Mouse (Mus musculus) erythroblast, embryonic 14.5 days (primary cell): ENCODE data around the gene Lifr. TPM values are rescaled to one million over a fixed set of nuclear protein-coding genes. Genes with fewer than 3 reads are reported as not detected.

Experiments
- H3K27me3 ChIP-seq: 2 replicates; pipeline ENCODE4 v1.6.1; 2012; ENCODE audit warnings: inconsistent platforms; ENCODE audit not compliant: control insufficient read depth
- H3K36me3 ChIP-seq: 2 replicates; pipeline ENCODE4 v1.6.1; 2012; ENCODE audit warnings: mild to moderate bottlenecking, inconsistent platforms; ENCODE audit not compliant: control insufficient read depth
- H3K4me1 ChIP-seq: 2 replicates; pipeline ENCODE4 v1.6.1; 2012; ENCODE audit warnings: inconsistent platforms; ENCODE audit not compliant: control insufficient read depth
- H3K4me3 ChIP-seq: replicated peaks from 2 replicates; pipeline ENCODE3; 2012; ENCODE audit warnings: moderate library complexity, mild to moderate bottlenecking, inconsistent platforms
- H3K9me3 ChIP-seq: 2 replicates; pipeline ENCODE4 v1.6.1; 2012; ENCODE audit warnings: low read length, inconsistent platforms, mixed read lengths; ENCODE audit not compliant: control insufficient read depth
- GATA1 ChIP-seq: IDR thresholded peaks from 2 replicates; pipeline ENCODE4 v1.6.1; 2012; ENCODE audit warnings: low read length, inconsistent platforms, mixed read lengths
- TAL1 ChIP-seq: IDR thresholded peaks from 3 replicates; pipeline ENCODE4 v1.6.1; 2012; ENCODE audit warnings: low read length, inconsistent platforms, mixed read lengths
- polyA plus RNA-seq: library from polyadenylated mRNA; stranded (reverse); fragments of >175 nt; gene quantifications from 2 replicates; pipeline ENCODE4 v1.2.3, GENCODE M21; 2012

The Lifr gene
- polyA plus RNA-seq, 1 experiment = not detected

DNA sequence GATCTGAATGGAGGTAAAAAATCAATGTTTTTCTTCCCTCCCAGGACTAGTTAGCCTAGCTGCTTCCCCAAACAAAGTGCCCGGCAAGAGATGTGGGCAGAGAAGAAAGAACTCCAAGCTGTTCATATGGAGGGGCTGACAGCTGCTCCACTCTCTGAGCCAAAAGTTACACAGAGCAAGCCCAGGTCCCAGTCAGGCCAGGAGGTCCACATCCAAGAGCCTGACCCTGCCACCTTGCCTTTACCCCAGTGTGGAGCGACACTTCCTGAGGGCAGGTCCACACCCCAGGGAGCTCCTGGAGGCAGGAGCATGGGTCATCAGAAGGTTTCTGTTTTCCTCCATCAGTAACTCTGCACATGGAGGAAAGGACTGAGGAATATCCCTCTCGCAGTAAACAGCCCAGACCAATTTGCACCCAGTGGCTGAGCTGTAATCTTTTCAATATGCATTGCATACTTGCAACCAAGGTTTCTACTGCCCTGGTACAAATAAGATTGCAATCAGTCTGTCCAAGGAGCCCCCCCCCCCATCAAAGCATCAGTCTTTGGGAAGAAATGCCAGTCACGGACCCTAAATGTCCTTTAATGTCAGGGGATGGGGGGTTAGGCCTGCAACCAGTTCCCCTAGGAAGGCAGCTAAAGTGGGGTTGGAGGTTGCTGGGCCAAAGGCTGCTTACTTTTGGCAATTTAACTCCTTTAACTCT lies 28.3 kb upstream of the Lifr start:
- Histone ChIP-seq H3K36me3 (no peaks in the 10 kb centered on the region), H3K9me3 (no peaks in the 10 kb centered on the region), H3K4me3 (no peak overlapping the region), H3K4me1 (no peaks in the 10 kb centered on the region), H3K27me3 (no peaks in the 10 kb centered on the region)
- TF ChIP-seq TAL1 (no peak), GATA1 (no peak)

DNA sequence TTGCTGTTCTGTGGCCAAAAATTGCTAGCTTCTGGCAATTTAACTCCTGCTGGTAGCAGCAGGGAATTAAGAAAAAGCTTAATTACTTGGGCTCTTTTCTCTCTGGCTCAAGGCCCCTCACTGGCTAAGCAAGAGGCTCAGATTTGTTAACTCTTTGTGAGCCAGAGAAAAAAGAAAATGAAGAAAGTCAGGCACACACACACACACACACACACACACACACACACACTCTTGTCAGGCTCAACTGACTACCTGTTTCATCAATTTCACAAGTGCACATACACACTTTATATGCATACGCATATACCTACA lies 27.8 kb upstream of the Lifr start:
- TF ChIP-seq TAL1 (no peak), GATA1 (no peak)
- Histone ChIP-seq H3K9me3 (no peaks in the 10 kb centered on the region), H3K27me3 (no peaks in the 10 kb centered on the region), H3K4me3 (no peak overlapping the region), H3K36me3 (no peaks in the 10 kb centered on the region), H3K4me1 (no peaks in the 10 kb centered on the region)

DNA sequence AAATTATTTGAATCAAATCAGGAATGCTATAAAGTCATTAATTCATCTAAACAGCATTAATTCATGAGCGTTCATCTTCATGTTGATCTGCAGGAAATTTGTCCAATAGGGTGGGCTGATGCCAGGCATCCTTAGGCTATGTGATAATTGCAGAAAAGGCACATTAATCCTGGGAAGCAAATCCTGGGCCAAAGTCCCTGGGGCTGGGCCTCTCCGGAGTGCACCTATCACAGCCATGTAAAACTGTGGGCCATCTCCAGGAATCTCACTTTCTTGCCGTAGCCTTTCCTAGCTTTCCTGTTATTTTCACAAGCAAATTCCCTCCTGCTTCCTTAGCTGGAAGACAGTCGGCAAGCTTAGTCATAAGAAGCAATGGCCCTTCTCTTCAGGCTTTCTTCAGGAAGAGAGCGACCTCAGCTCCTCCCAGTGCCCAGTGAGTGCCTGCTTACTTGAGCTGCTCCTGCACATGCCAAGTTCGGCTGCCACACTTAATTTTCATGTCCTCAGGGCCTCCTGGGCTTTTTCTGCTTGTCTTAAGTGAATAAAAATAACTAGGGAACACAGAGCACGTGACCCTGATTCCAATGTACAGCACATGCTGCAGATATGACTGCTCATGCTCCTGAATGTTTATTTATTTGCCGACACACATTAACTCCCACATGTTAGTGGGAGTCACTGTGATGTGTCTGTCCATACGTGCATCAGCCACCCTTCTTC lies 26.7 kb upstream of the Lifr start:
- Histone ChIP-seq H3K4me3 (no peak overlapping the region), H3K9me3 (no peaks in the 10 kb centered on the region), H3K27me3 (no peaks in the 10 kb centered on the region), H3K4me1 (no peaks in the 10 kb centered on the region), H3K36me3 (no peaks in the 10 kb centered on the region)
- TF ChIP-seq TAL1 (no peak), GATA1 (no peak)

DNA sequence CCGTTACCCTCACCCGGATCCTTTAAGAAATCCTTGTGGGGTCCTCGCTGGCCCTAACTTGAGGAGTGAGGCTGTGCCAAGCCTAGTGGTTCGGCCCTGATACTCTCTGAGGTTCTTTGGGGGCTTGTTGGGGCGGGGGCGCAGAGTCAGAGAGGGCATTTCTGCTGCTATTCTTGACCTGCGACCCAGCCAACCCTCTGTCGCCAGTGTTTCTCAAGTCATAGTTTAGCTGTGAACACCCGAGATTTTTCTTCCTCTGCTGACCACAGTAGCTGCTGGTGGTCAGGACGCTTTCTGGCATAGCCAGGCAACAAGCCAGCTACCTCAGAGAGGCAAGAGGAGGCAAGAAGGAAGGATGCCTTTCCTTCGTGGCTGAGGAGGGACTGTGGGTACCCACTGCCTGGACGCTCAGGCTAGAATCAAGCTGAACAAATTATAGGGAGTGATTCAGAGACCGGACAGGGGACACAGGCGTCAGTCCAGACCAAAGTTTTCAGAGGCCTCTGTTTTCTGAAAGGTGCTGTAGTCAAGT lies 25.4 kb upstream of the Lifr start:
- no peaks in the 10 kb centered on the region for H3K9me3 ChIP-seq
- H3K4me1 ChIP-seq = no peaks in the 10 kb centered on the region
- no peak for TF ChIP-seq GATA1
- no peak for TF ChIP-seq TAL1
- H3K36me3 ChIP-seq = no peaks in the 10 kb centered on the region
- no peak overlapping the region for H3K4me3 ChIP-seq
- H3K27me3 ChIP-seq = no peaks in the 10 kb centered on the region

DNA sequence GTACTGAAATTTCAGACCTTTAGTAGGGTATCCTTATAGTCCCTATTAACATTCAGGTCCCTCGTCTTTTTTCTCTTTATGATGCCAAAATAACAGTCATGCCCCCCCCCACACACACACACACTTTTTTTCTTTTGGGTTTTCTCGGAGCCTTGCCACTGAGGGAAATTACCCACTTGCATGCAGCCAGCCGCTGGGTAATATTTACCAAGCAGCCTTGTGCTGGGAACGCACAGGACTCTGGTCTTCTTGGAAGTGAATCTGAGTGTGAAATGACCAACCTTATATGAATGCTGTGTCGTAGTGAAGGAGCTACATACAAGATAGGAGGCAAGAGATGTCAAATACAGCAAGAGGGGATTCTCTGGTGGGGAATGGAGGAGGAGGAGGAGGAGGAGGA lies 24.8 kb upstream of the Lifr start:
- Histone ChIP-seq H3K4me1 (no peaks in the 10 kb centered on the region), H3K9me3 (no peaks in the 10 kb centered on the region), H3K4me3 (no peak overlapping the region), H3K27me3 (no peaks in the 10 kb centered on the region), H3K36me3 (no peaks in the 10 kb centered on the region)
- TF ChIP-seq TAL1 (no peak), GATA1 (no peak)

DNA sequence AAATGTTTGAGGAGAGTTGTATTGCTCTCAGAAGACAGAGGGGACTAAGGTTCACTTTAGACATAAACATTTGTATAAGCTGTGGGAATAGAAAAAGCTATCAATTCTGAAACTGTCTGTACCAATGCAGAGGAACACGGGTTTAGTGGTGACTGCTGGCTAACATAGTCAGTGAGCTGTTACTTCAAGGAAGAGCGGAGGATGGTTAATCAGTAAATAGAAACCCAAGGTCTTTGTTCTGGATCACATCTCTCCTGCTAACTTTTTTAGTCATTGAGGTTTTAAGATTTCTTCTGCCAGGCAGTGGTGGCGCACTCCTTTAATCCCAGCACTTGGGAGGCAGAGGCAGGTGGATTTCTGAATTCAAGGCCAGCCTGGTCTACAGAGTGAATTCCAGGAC lies 23.7 kb upstream of the Lifr start:
- TF ChIP-seq TAL1 (no peak), GATA1 (no peak)

DNA sequence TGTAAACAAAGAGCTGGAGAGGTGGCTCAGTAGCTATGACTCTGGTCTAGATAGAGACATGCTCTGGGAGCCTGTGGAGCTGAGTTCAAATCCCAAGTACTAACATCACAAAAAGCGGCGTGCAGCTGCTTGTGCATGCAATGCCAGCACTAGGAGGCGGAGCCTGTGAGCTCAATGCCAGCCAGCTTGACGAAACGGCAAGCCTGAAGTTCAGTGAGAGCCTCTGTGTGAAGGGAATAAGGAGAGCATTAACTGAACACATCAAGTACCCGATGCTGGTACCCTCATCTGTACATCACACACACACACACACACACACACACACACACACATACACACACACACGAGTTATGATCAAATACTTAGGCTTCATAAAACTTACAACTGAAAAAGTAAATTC lies 21.0 kb upstream of the Lifr start:
- H3K27me3 ChIP-seq = no peaks in the 10 kb centered on the region
- TF ChIP-seq TAL1 (no peak), GATA1 (no peak)
- no peak overlapping the region for H3K4me3 ChIP-seq
- no peaks in the 10 kb centered on the region for H3K36me3 ChIP-seq
- H3K9me3 ChIP-seq = no peaks in the 10 kb centered on the region
- no peaks in the 10 kb centered on the region for H3K4me1 ChIP-seq

More for the DNA sequence above, 23.7 kb upstream of the Lifr start:
- Histone ChIP-seq H3K4me3 (no peak overlapping the region), H3K9me3 (no peaks in the 10 kb centered on the region), H3K27me3 (no peaks in the 10 kb centered on the region), H3K4me1 (no peaks in the 10 kb centered on the region), H3K36me3 (no peaks in the 10 kb centered on the region)

DNA sequence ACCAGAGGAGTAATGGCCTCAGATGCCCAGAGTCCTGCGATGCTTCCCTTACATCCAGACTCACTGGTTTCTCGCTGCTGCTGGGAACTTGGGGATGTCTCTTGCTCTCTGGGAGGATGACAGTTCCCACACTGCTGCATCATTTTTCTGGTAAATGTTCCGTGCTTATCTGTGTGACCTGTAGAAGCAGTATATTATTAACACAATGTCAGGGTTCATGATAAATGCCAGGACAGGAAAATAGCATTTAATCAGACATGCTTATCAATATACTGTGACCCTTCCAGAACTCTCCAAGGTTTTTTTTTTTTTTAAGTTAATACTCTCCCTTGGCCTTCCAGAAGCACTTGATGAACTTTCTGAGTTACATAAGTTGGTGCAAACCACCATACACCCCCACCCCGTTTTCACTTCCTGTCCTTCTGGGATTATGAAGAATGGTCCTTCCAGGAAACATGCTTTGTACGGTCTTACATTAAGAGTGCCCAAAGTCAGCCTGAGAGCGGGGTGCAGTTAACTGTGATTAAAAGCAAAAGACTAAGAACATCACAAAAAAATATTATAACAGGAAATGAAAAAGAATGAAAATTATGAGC lies 20.1 kb upstream of the Lifr start:
- no peaks in the 10 kb centered on the region for H3K36me3 ChIP-seq
- H3K4me3 ChIP-seq = no peak overlapping the region
- H3K4me1 ChIP-seq = no peaks in the 10 kb centered on the region
- TF ChIP-seq GATA1 (no peak), TAL1 (no peak)
- no peaks in the 10 kb centered on the region for H3K9me3 ChIP-seq
- no peaks in the 10 kb centered on the region for H3K27me3 ChIP-seq

DNA sequence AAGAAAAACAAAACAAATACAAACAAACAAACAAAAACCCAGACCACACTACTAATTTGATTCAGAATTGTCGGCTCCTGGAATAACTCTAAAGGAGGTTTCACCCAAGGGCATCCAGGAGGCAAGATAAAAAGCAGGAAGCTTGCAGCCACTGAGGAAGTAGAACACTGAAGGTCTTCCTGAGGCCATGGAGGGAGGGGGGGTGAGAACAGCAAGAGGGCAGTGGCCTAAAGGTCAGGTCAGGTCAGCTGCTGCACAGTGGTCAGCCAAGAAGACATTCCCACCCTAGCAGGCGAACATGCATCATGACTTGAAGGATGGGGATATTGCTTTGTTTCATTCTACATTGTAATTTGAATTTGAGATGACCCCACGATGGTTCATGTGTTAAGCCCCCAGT lies 17.1 kb upstream of the Lifr start:
- TF ChIP-seq TAL1 (no peak), GATA1 (no peak)
- Histone ChIP-seq H3K36me3 (no peaks in the 10 kb centered on the region), H3K27me3 (no peaks in the 10 kb centered on the region), H3K9me3 (no peaks in the 10 kb centered on the region), H3K4me3 (no peak overlapping the region), H3K4me1 (no peaks in the 10 kb centered on the region)
